Mouse (Mus musculus): Measurements from ENCODE around the gene Ubtd1.

Ubtd1 gene

GRCm38 (mm10) chr19:41981595-41981927 lies at the start of gene Ubtd1:
Ubtd1 (plus strand) TSS chr19:41981763.
- no peak for DNase-seq (ENCODE audit: low spot score)

- DNase-seq (ENCODE audit: low spot score): no peak
Observed at GRCm38 (mm10) chr19:41932686-41933085, 48.9 kb upstream of the Ubtd1 start.

- peak; percentile 96 for DNase-seq (ENCODE audit: low spot score)
Observed at GRCm38 (mm10) chr19:41933179-41934086, 48.1 kb upstream of the Ubtd1 start, which contains the start of the genes Exosc1 and Zdhhc16. Exosc1 (minus strand) TSS chr19:41933423. Zdhhc16 (plus strand) TSS chr19:41933480.

- DNase-seq (ENCODE audit: low spot score): no peak
Observed at GRCm38 (mm10) chr19:41934124-41934523, 47.4 kb upstream of the Ubtd1 start.

GRCm38 (mm10) chr19:41935921-41936320 lies 45.6 kb upstream of the Ubtd1 start:
- no peak for DNase-seq (ENCODE audit: low spot score)

GRCm38 (mm10) chr19:41938539-41938938 lies 43.0 kb upstream of the Ubtd1 start:
- no peak for DNase-seq (ENCODE audit: low spot score)

GRCm38 (mm10) chr19:41943841-41944240 lies 37.7 kb upstream of the Ubtd1 start:
- DNase-seq (ENCODE audit: low spot score): no peak

GRCm38 (mm10) chr19:41952287-41952686 lies 29.3 kb upstream of the Ubtd1 start:
- no peak for DNase-seq (ENCODE audit: low spot score)

GRCm38 (mm10) chr19:41953574-41953973 lies 28.0 kb upstream of the Ubtd1 start:
- DNase-seq (ENCODE audit: low spot score): no peak

- DNase-seq (ENCODE audit: low spot score): no peak
Observed at GRCm38 (mm10) chr19:41969618-41970017, 11.9 kb upstream of the Ubtd1 start.

- DNase-seq (ENCODE audit: low spot score): no peak
Observed at GRCm38 (mm10) chr19:41973891-41974794, 7.4 kb upstream of the Ubtd1 start.

GRCm38 (mm10) chr19:41980422-41980818 lies 1.1 kb upstream of the Ubtd1 start:
- peak; percentile 35 for DNase-seq (ENCODE audit: low spot score)

- DNase-seq (ENCODE audit: low spot score): peak; percentile 97
Observed at GRCm38 (mm10) chr19:41980819-41981594, 556 bp upstream of the Ubtd1 start, which contains the start of gene Mms19. Mms19 (minus strand) TSS chr19:41981157.

GRCm38 (mm10) chr19:41981931-41982790 lies 598 bp downstream of the Ubtd1 start:
- peak; percentile 44 for DNase-seq (ENCODE audit: low spot score)

GRCm38 (mm10) chr19:41982791-41983150 lies 1.2 kb downstream of the Ubtd1 start:
- no peak for DNase-seq (ENCODE audit: low spot score)

GRCm38 (mm10) chr19:41985994-41986393 lies 4.4 kb downstream of the Ubtd1 start:
- DNase-seq (ENCODE audit: low spot score): no peak

GRCm38 (mm10) chr19:41987206-41987605 lies 5.6 kb downstream of the Ubtd1 start:
- no peak for DNase-seq (ENCODE audit: low spot score)

- DNase-seq (ENCODE audit: low spot score): no peak
Observed at GRCm38 (mm10) chr19:41989810-41990209, 8.2 kb downstream of the Ubtd1 start.

GRCm38 (mm10) chr19:41991926-41992477 lies 10.4 kb downstream of the Ubtd1 start:
- no peak for DNase-seq (ENCODE audit: low spot score)

GRCm38 (mm10) chr19:41992971-41993370 lies 11.4 kb downstream of the Ubtd1 start:
- DNase-seq (ENCODE audit: low spot score): no peak

GRCm38 (mm10) chr19:41993484-41993883 lies 11.9 kb downstream of the Ubtd1 start:
- DNase-seq (ENCODE audit: low spot score): peak; percentile 73

Data from urinary bladder, postnatal 25 days (tissue).